Mouse (Mus musculus) liver, postnatal 0 days (tissue): ENCODE results near the gene Car12. TPM values are rescaled to one million over a fixed set of nuclear protein-coding genes. Genes with fewer than 3 reads are reported as not detected.
A peak's percentile ranks its signal among the peaks of the same experiment; 100 is the strongest.
"Not testable (repeated sequence)": the region's sequence is repeated elsewhere in the genome, so short reads cannot be mapped to it uniquely, and the experiment has no call there.

Experiments
- ATAC-seq: fragments of 200-750 bp; cut with Nextera tagmentation; 2 replicates; pipeline ENCODE4 v1.8.0; 2017; ENCODE audit warnings: mild to moderate bottlenecking, moderate library complexity
- DNase-seq: peaks from one replicate; pipeline ENCODE4 v3.0.0-alpha.2; 2016
- H3K27ac ChIP-seq: fragments of 300-500 bp; sonication (generic); 2 replicates; pipeline ENCODE4 v1.5.1; 2014; ENCODE audit warnings: antibody characterized with exemption, moderate library complexity, mild to moderate bottlenecking, low read depth
- H3K27me3 ChIP-seq: fragments of 300-500 bp; sonication (generic); 2 replicates; pipeline ENCODE4 v1.6.1; 2014; ENCODE audit warnings: low read length, control low read depth, mixed read lengths; ENCODE audit not compliant: insufficient read depth
- H3K36me3 ChIP-seq: fragments of 300-500 bp; sonication (generic); replicated peaks from 2 replicates; pipeline ENCODE4 v1.6.1; 2014; ENCODE audit warnings: mild to moderate bottlenecking, control low read depth, low read length, moderate library complexity, mixed read lengths; ENCODE audit not compliant: insufficient read depth
- H3K4me1 ChIP-seq: fragments of 300-500 bp; sonication (generic); 2 replicates; pipeline ENCODE4 v1.6.1; 2014; ENCODE audit warnings: antibody characterized with exemption, mild to moderate bottlenecking, control low read depth; ENCODE audit not compliant: insufficient read depth
- H3K4me2 ChIP-seq: fragments of 300-500 bp; sonication (generic); 2 replicates; pipeline ENCODE4 v1.6.1; 2014; ENCODE audit warnings: low read depth, mild to moderate bottlenecking, low read length, moderate library complexity, mixed read lengths
- H3K4me3 ChIP-seq: fragments of 300-500 bp; sonication (generic); 2 replicates; pipeline ENCODE4 v1.5.1; 2014; ENCODE audit warnings: low read depth, low read length
- H3K9ac ChIP-seq: fragments of 300-500 bp; sonication (generic); replicated peaks from 2 replicates; pipeline ENCODE4 v1.6.1; 2014; ENCODE audit warnings: mild to moderate bottlenecking, moderate library complexity
- H3K9me3 ChIP-seq: fragments of 300-500 bp; sonication (generic); 2 replicates; pipeline ENCODE4 v1.6.1; 2016; ENCODE audit warnings: mild to moderate bottlenecking, control low read depth, low read length, mixed read lengths
- CTCF ChIP-seq: sonication (generic); IDR thresholded peaks from 2 replicates; pipeline ENCODE4 v1.5.1; 2016; ENCODE audit warnings: antibody characterized with exemption, low read depth
- EP300 ChIP-seq: IDR thresholded peaks from 2 replicates; pipeline ENCODE4 v1.6.1; 2016; ENCODE audit warnings: antibody characterized with exemption, low read depth, mild to moderate bottlenecking
- WGBS: fragments of 180-500 bp; shearing (Covaris S2); extraction: QIAGEN DNeasy Blood & Tissue Kit; methylation state at CpG from one replicate; pipeline ENCODE4 v1.1.7; 2014; ENCODE audit not compliant: insufficient replicate concordance; 5-methylcytosine and 5-hydroxymethylcytosine counted together
- polyA plus RNA-seq: library from polyadenylated mRNA; unstranded; fragments of >200 nt; fragmentation: Nextera tagmentation; extraction: Ambion mirVana; gene quantifications from 2 replicates; pipeline ENCODE4 v1.2.1, GENCODE M21; 2015

The Car12 gene
- polyA plus RNA-seq, 1 experiment from 2014 or later, result 0.12 TPM

DNA sequence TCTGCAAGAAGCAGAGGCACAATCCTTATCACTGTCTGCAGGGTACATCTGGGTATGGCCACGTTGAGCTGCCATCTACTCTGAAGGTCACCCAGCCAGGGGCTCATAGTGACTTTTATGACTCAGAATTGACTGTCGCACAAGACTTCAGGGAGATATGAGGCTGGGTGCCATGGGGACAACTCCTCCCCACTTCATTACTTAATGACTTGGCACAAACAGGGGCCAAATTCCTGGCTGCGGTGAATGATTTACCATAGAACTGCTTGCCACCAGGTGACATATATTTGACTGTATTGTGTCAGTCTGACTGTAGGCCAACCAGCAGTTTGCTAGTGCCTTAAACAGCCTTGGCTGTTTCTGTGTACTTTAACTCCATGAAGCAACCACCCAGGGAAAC is 55.8 kb downstream of the Car12 start:
- Histone ChIP-seq H3K36me3 (no peaks in the 10 kb centered on the region), H3K9ac (no peak overlapping the region), H3K4me2 (peak overlapping the region; percentile 22; the same call in 1 of the 2 replicates), H3K4me3 (no peak overlapping the region), H3K27ac (peak overlapping the region; percentile 55; the same call in 1 of the 2 replicates), H3K9me3 (no peaks in the 10 kb centered on the region), H3K27me3 (no peaks in the 10 kb centered on the region), H3K4me1 (peaks cover 4% of the 10 kb centered on the region; the same call in 1 of the 2 replicates)
- TF ChIP-seq EP300, result no peak
- no peak for TF ChIP-seq CTCF
- ATAC-seq, result peak; percentile 98
- DNase-seq, result peak; percentile 58
- WGBS, result 43% methylated on average over 3 of the region's 3 CpGs

DNA sequence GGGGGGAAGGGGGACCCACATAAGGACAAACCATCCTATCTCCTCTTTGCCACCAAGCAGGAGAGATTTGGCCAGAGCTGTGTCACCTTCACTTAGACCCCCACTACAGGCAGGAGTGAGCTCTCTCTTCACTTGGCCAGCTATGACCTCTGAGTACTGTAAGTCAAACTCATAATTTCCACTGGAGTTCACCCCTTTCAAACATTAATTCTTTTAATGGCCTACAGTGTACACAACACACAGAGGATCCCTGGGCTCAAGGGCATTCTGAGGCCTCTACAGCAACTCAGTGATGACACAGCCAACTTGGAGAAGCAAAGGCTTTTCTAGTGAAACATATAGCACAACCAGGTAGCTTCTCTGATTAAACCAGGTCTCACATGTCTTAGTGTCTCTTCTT is 57.2 kb downstream of the Car12 start:
- H3K4me2 ChIP-seq, result no peak overlapping the region

DNA sequence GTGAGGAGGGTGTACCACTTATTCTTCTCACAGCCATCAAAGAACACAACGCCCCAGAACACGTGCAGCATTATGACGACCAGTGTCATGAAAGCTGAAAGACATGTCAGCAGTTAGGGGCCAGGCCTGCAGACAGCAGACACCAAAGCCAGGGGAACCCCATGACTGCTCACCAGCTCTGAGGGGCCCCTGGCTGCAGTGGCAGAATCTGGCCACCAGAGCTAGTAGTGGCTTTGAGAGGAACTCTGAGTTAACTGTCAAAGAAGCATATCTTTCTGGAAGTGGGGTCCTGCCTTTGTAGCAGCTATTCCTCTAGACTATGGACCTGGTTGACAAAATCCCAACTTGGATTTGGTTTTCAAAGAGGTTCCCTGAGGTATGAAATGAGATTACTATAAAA is 71.1 kb downstream of the Car12 start:
- H3K4me2 ChIP-seq, H3K4me1 ChIP-seq, H3K9ac ChIP-seq, H3K36me3 ChIP-seq, H3K9me3 ChIP-seq, H3K4me3 ChIP-seq, DNase-seq, H3K27me3 ChIP-seq, H3K27ac ChIP-seq, ATAC-seq: not testable (repeated sequence)
- no CpG with 5 or more reads among the region's 3 CpGs for WGBS
- TF ChIP-seq CTCF, result peak; percentile 50

More for the DNA sequence above, 57.2 kb downstream of the Car12 start:
- no peak for ATAC-seq
- H3K27ac ChIP-seq, result no peak overlapping the region
- H3K9ac ChIP-seq, result no peak overlapping the region
- H3K27me3 ChIP-seq, result no peaks in the 10 kb centered on the region
- DNase-seq, result no peak
- peaks cover 4% of the 10 kb centered on the region; the same call in 1 of the 2 replicates for H3K4me1 ChIP-seq
- no peaks in the 10 kb centered on the region for H3K36me3 ChIP-seq
- H3K4me3 ChIP-seq, result no peak overlapping the region
- no peak for TF ChIP-seq EP300
- no peak for TF ChIP-seq CTCF
- no peaks in the 10 kb centered on the region for H3K9me3 ChIP-seq

DNA sequence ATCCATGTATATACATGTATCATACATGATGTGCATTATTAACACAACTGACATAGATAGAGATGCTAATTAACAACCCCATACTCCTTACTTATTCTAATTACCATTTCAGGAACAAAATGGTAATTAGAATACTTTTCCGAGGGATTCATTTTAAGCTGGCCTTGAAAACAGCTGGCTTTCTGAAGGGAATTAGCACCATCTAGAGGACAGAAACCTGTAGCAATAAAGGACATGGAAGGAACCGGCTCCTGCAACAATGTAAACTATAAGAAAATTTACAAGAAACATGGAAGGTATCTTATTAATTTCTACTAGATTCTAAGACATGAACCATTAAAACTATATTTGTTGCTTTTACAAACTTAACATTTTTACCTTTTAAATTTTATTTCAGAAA is 74.3 kb downstream of the Car12 start:
- Histone ChIP-seq H3K9me3 (no peaks in the 10 kb centered on the region), H3K27me3 (no peaks in the 10 kb centered on the region), H3K4me2 (no peak overlapping the region), H3K36me3 (no peaks in the 10 kb centered on the region; the same call in 1 of the 2 replicates), H3K9ac (no peak overlapping the region), H3K27ac (no peak overlapping the region), H3K4me1 (no peaks in the 10 kb centered on the region), H3K4me3 (no peak overlapping the region)
- TF ChIP-seq EP300 (no peak), CTCF (peak; percentile 71)
- DNase-seq (no peak), ATAC-seq (no peak)
- 16% methylated on average over 2 of the region's 2 CpGs for WGBS

DNA sequence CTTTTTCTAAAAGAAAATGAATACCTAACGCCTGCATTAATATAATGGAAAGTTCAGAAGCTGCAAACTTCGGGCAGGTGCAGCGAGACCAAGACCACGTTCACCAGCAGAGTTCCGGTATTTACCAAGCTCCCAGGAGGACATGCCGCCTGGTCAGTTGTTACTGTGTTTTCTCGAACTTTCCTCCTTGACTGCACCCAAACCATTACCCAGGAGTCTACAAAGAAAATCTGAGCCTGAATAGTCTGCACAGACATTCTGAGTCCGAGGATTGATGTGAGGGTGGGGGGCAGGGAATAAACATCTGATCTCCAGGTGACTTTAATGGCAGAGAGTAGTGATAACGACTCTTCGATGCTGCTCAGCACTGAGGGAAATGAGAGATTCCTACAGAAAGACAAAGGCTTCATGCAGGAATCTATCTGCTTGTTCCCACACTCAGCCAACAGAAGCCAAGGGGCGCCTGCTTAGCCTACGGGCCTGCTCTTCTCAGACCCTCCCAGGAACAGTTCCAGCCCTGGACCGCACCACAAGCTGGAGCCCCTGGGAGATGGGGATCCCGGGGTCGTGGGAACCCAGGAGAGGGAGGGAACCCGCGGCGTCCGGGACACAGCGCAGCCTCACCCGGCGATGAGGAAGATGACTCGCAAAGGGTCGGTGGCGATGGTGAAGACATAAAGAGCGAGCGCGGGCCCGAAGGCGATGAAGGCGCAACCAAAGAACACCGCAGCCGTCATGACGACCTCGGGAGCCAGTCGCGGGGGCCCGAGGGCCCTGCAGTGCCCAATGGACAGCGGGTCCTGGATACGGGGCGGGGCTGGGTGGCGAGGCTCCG is 81.4 kb downstream of the Car12 start:
- Histone ChIP-seq H3K4me1 (0 out of 2 replicates have a peak, but pooled peaks cover 15% of the 10 kb centered on the region), H3K4me3 (peak overlapping the region; percentile 52), H3K4me2 (peak overlapping the region; percentile 80), H3K27me3 (no peaks in the 10 kb centered on the region), H3K27ac (peak overlapping the region; percentile 83; the same call in 1 of the 2 replicates), H3K9ac (peak overlapping the region; percentile 61), H3K9me3 (no peaks in the 10 kb centered on the region), H3K36me3 (no peaks in the 10 kb centered on the region)
- TF ChIP-seq CTCF (no peak), EP300 (no peak)
- DNase-seq, result no peak
- WGBS, result 3% methylated on average over 43 of the region's 43 CpGs
- ATAC-seq, result no peak

DNA sequence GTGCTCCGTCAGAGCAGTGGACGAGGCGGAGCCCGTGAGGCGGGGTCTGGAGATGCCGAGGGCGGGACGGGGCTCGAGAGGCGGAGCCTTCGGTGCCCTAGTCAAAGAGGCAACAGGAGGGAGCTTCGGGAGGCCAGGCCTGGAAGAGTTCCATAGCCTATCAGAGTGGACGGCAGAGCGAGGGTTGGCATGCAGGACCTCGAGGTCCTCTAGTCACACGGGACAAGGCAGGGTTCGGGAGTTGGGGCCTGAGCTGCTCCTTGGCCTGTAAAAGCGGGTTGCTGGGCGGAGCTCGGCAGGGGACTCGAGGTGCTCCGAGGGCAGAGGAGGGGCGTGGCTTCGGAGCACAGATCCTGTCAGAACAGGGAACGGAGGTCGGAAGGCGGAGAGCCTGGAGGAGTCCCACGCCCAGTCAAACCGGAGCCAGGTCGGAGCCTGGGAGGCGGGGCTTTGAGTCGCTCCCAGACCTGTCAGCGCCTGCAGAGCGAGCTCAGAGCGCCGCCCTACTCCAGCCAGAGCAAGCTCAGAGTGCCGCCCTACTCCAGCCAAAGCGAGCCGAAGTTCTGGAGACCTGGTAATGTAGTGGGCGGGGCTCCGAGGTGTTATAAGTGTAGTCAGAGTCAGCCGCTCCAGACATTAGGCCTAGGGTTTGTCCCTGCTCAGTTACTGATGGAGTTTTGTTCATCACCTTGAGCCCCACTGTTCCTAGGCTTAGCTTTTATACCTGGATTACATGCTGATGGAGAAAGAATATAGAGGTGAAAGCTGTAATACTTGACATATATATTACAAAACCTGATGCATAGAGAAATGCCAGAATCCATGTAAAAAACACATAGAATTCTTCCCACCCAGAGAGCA is 82.2 kb downstream of the Car12 start, which contains the start of gene Aph1b:
TSS of gene Aph1b (minus strand) at position 27 of the 861 bp plus-strand sequence.
- DNase-seq (peak; percentile 97), ATAC-seq (peak; percentile 94)
- H3K36me3 ChIP-seq, result no peaks in the 10 kb centered on the region
- no peaks in the 10 kb centered on the region for H3K27me3 ChIP-seq
- H3K9me3 ChIP-seq, result no peaks in the 10 kb centered on the region
- peak within 1 kb of the TSS; percentile 52 for H3K4me3 ChIP-seq
- H3K27ac ChIP-seq, result peak within 1 kb of the TSS; percentile 83
- TF ChIP-seq CTCF (no peak), EP300 (no peak)
- peak within 1 kb of the TSS; percentile 80 for H3K4me2 ChIP-seq
- H3K9ac ChIP-seq, result peak within 1 kb of the TSS; percentile 61
- 0 out of 2 replicates have a peak, but pooled peaks cover 15% of the 10 kb centered on the region for H3K4me1 ChIP-seq
- under 1% methylated on average over 42 of the region's 42 CpGs for WGBS
